Mouse (Mus musculus): ENCODE data around the gene Hoxa5. TPM values are rescaled to one million over a fixed set of nuclear protein-coding genes. Genes with fewer than 3 reads are reported as not detected.

Gene Hoxa5
- total and polyA plus RNA-seq, 2 experiments from 2014 or later = 81.7 to 108 TPM

DNA sequence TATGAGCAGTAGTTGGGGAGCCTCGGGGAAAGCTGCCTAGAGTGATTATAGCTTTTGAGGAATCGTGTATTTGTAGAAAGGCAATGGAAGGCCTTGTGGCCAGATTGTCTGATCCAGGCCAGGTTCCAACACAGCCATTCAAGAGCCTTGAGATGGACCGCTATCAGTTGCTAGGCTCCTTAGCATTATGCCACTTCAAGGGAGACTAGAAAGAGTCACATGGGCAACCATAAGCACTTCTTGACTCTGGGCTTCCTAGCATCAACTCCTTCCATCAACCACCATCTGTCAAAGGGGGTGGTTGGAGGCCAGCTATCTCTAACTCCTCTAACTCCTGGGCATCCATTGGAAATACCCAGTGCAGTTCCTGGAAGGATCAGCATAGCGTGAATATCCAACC, 45.4 kb upstream of the Hoxa5 start:
- H3K27ac ChIP-seq = no peak overlapping the region
- peaks cover 97% of the 10 kb centered on the region for H3K27me3 ChIP-seq (ENCODE audit: insufficient read depth, low read length)
- WGBS = 4% methylated on average over 4 of the region's 4 CpGs
- H3K4me1 ChIP-seq (ENCODE audit: insufficient read depth, low read length) = no peaks in the 10 kb centered on the region
- no peak overlapping the region for H3K9ac ChIP-seq (replicated peaks; ENCODE audit: low read length)
- no peak overlapping the region for H3K4me3 ChIP-seq (ENCODE audit: low read length)
- H3K4me2 ChIP-seq (ENCODE audit: low read depth, low read length) = no peak overlapping the region
- H3K9me3 ChIP-seq (ENCODE audit: low read length) = no peaks in the 10 kb centered on the region
- no peak for TF ChIP-seq CTCF (IDR thresholded peaks at IDR 0.05; ENCODE audit: low read depth)
- DNase-seq (ENCODE audit: low spot score) (no peak), ATAC-seq (no peak)
- no peaks in the 10 kb centered on the region for H3K36me3 ChIP-seq (ENCODE audit: insufficient read depth, low read length)

DNA sequence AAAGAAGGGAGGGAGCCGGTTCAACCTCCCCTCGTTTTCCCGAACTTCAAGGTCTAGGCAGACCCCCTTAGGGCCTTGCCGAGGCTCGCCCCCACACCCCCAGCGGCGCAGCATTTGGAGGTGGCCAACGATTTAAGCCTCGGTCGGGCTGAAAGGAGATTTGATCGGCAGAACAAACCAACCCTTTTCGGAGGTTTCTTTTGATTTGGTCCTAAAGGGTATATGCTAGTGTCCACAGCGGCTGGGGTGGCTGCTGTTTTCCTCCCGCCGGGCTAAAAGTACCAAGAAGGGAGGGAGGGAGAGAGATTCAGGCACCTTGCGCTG, 45.0 kb upstream of the Hoxa5 start:
- no peak overlapping the region for H3K27ac ChIP-seq
- H3K4me1 ChIP-seq (ENCODE audit: insufficient read depth, low read length) = no peaks in the 10 kb centered on the region
- no peak overlapping the region for H3K9ac ChIP-seq (replicated peaks; ENCODE audit: low read length)
- TF ChIP-seq CTCF (IDR thresholded peaks at IDR 0.05; ENCODE audit: low read depth) = no peak
- no peak for DNase-seq (ENCODE audit: low spot score)
- no peaks in the 10 kb centered on the region for H3K9me3 ChIP-seq (ENCODE audit: low read length)
- H3K4me2 ChIP-seq (ENCODE audit: low read depth, low read length) = no peak overlapping the region
- no peak overlapping the region for H3K4me3 ChIP-seq (ENCODE audit: low read length)
- H3K27me3 ChIP-seq (ENCODE audit: insufficient read depth, low read length) = peaks cover 98% of the 10 kb centered on the region
- ATAC-seq = no peak
- WGBS = 3% methylated on average over 16 of the region's 16 CpGs
- H3K36me3 ChIP-seq (ENCODE audit: insufficient read depth, low read length) = no peaks in the 10 kb centered on the region

DNA sequence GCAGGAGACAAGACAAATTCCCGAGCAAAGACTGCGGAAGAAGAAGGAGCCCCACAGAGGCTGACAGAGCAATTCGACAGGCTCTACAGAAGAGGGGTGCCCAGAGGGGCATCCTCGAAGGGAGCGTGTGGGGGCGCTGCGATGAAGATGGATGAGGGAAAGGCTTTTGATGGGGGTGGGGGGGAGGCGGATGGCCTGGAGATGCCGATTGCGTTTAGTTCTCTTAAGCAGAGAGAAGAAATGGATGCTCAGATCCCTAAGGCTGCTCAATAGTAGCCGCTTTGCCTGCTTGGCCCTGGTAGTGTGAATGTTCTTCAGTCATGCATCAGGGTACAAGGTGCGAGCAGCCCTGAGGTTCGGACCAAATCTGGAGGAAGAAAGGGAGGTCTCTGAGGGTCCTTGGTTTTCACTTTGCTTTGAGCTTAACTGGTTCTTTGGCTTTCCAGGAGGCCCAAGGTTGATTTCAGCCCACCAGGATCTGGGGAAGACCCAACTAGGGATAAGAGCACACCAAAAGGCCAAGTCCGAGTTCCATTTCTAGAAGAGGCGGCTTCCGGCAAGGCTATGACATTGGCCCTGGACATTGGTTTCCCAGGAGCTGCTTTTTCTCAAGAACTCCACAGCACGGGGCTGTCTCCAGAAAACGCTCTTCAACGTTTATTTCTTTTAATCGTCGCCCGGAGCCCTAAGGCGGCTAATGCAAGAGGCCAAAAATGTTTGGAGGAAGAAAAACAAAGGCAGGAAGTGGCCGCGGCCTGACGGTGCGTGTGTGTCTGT, 44.4 kb upstream of the Hoxa5 start:
- Histone ChIP-seq H3K4me1 (ENCODE audit: insufficient read depth, low read length) (no peaks in the 10 kb centered on the region), H3K36me3 (ENCODE audit: insufficient read depth, low read length) (no peaks in the 10 kb centered on the region), H3K4me2 (ENCODE audit: low read depth, low read length) (no peak overlapping the region), H3K9me3 (ENCODE audit: low read length) (no peaks in the 10 kb centered on the region), H3K27ac (no peak overlapping the region), H3K4me3 (ENCODE audit: low read length) (no peak overlapping the region), H3K27me3 (ENCODE audit: insufficient read depth, low read length) (peaks cover 97% of the 10 kb centered on the region), H3K9ac (replicated peaks; ENCODE audit: low read length) (no peak overlapping the region)
- DNase-seq (ENCODE audit: low spot score) = no peak
- no peak for ATAC-seq
- no peak for TF ChIP-seq CTCF (IDR thresholded peaks at IDR 0.05; ENCODE audit: low read depth)
- 1% methylated on average over 27 of the region's 27 CpGs for WGBS

DNA sequence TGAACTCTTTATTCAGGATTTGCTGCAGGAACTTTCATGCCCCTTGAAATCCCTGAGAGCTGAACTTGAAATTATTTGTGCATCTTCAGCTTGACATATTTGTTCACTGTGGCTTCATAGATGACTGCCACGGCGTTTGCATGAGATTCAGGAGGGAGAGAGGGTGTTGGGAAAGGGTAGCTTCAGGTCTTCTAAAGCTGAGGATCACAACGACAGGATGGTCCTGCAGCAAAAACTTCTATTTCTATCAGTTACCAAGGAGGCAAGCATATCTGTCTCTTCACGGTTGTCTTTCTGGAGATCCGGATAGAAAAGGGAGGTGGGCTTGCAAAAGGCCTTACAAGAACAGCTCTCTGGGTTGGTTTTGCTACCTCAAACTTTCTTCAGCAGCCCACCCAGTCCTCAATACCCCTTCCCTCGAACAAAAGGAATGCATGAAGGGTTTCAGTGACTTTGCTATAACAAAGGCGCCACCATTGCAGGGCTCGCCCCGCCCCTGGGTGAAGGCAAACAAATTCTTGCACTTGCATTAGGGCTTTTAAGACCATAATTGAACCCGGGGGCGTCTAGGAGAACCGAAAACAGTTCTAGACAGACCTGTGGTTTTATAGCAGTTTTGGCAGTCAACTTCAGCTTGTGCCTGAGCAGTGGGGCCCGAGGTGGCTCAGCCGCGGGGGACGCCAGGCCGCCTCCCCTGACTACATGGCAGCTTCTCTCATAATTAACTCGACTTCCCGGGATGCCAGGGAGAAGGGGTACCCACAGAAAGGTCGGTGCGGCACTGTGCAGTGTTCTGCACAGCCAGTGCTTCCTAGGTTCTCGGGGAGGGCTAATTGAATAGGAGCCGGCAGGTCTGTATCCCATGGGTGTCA, 43.6 kb upstream of the Hoxa5 start:
- Histone ChIP-seq H3K27ac (no peak overlapping the region), H3K27me3 (ENCODE audit: insufficient read depth, low read length) (peaks cover 97% of the 10 kb centered on the region), H3K4me1 (ENCODE audit: insufficient read depth, low read length) (no peaks in the 10 kb centered on the region), H3K4me3 (ENCODE audit: low read length) (no peak overlapping the region), H3K9me3 (ENCODE audit: low read length) (no peaks in the 10 kb centered on the region), H3K36me3 (ENCODE audit: insufficient read depth, low read length) (no peaks in the 10 kb centered on the region), H3K9ac (replicated peaks; ENCODE audit: low read length) (no peak overlapping the region), H3K4me2 (ENCODE audit: low read depth, low read length) (no peak overlapping the region)
- 1% methylated on average over 23 of the region's 23 CpGs for WGBS
- no peak for DNase-seq (ENCODE audit: low spot score)
- ATAC-seq = no peak
- TF ChIP-seq CTCF (IDR thresholded peaks at IDR 0.05; ENCODE audit: low read depth) = no peak

DNA sequence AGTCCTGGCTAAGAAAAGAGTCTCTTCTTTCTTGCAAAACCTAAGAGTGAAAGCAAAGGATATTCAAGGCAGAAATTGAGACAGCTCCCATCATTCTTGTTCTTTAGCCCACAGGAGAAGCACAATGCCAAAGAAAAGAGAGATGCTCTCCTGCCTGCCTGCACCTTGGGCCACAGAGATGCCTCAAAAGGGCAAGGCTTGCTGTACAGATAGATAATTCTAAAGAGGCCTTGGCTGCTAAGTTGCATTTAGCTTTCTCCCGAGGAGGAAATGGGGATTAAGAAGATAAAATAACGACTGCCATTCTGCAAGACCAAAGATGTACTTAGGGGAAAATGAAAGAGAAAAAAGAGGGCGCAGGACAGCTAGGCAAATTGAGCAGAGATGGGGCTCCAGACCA, 42.5 kb upstream of the Hoxa5 start:
- DNase-seq (ENCODE audit: low spot score) = no peak
- Histone ChIP-seq H3K4me2 (ENCODE audit: low read depth, low read length) (no peak overlapping the region), H3K27ac (no peak overlapping the region), H3K4me1 (ENCODE audit: insufficient read depth, low read length) (no peaks in the 10 kb centered on the region), H3K9ac (replicated peaks; ENCODE audit: low read length) (no peak overlapping the region), H3K9me3 (ENCODE audit: low read length) (no peaks in the 10 kb centered on the region), H3K4me3 (ENCODE audit: low read length) (no peak overlapping the region), H3K27me3 (ENCODE audit: insufficient read depth, low read length) (peaks cover 97% of the 10 kb centered on the region), H3K36me3 (ENCODE audit: insufficient read depth, low read length) (no peaks in the 10 kb centered on the region)
- WGBS = 4% methylated on average over 3 of the region's 3 CpGs
- TF ChIP-seq CTCF (IDR thresholded peaks at IDR 0.05; ENCODE audit: low read depth) = no peak
- ATAC-seq = no peak

DNA sequence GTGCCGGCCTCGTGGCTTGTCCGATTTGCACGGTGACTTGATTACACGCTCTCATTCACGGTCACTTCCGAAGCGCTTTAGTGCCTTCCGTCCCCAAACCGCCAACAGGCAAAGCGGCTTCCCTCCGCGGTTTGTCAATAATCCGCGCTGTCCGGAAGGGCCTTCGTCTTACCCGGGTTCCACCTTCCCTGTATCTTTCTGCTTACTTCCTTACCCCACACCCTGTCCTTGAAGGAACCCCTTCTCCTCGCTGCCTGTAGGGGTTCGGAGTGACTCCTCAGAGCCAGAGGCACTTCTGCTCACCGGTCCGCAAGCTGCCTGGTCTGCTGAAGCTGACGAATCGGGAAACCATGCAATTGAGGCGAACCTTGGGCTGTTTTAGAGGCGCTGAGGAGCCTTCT, 42.0 kb upstream of the Hoxa5 start:
- ATAC-seq (no peak), DNase-seq (ENCODE audit: low spot score) (no peak)
- no peaks in the 10 kb centered on the region for H3K9me3 ChIP-seq (ENCODE audit: low read length)

DNA sequence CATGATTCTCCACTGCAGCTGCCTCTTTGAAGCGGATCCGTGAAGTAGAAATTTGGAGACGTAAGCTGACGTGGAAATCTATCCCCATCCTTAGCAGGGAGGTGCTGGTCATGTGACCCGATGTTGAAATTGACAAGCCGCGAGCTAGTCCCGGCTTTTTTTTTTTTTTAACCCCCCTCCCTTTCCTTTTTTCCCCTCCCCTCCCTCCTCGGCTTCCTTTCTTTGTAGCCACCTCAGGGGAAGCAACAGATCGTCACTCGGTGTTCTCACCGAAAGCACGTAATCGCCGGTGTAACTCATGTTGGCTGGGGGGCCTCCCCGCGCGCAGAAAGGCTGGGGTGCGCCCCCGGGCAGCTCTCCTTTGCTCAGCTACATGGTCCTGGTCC, 41.4 kb upstream of the Hoxa5 start, which contains the start of gene Hoxa11:
TSS of gene Hoxa11 (minus strand) at position 54 of the 386 bp plus-strand sequence.
- no peak within 1 kb of the TSS for H3K27ac ChIP-seq

More for the DNA sequence above, 42.0 kb upstream of the Hoxa5 start:
- Histone ChIP-seq H3K4me2 (ENCODE audit: low read depth, low read length) (no peak overlapping the region), H3K4me3 (ENCODE audit: low read length) (no peak overlapping the region; the same call in 1 of the 2 replicates), H3K36me3 (ENCODE audit: insufficient read depth, low read length) (no peaks in the 10 kb centered on the region), H3K4me1 (ENCODE audit: insufficient read depth, low read length) (no peaks in the 10 kb centered on the region), H3K9ac (replicated peaks; ENCODE audit: low read length) (no peak overlapping the region), H3K27me3 (ENCODE audit: insufficient read depth, low read length) (peaks cover 97% of the 10 kb centered on the region), H3K27ac (no peak overlapping the region)
- TF ChIP-seq CTCF (IDR thresholded peaks at IDR 0.05; ENCODE audit: low read depth) = no peak
- 2% methylated on average over 26 of the region's 26 CpGs for WGBS

More for the DNA sequence above, 41.4 kb upstream of the Hoxa5 start, which contains the start of gene Hoxa11:
- Histone ChIP-seq H3K9me3 (ENCODE audit: low read length) (no peaks in the 10 kb centered on the region), H3K4me1 (ENCODE audit: insufficient read depth, low read length) (no peaks in the 10 kb centered on the region), H3K9ac (replicated peaks; ENCODE audit: low read length) (no peak within 1 kb of the TSS), H3K4me3 (ENCODE audit: low read length) (no peak within 1 kb of the TSS; the same call in 1 of the 2 replicates), H3K27me3 (ENCODE audit: insufficient read depth, low read length) (peaks cover 97% of the 10 kb centered on the region), H3K4me2 (ENCODE audit: low read depth, low read length) (no peak within 1 kb of the TSS), H3K36me3 (ENCODE audit: insufficient read depth, low read length) (no peaks in the 10 kb centered on the region)
- ATAC-seq = no peak
- no peak for TF ChIP-seq CTCF (IDR thresholded peaks at IDR 0.05; ENCODE audit: low read depth)
- WGBS = 1% methylated on average over 20 of the region's 20 CpGs
- no peak for DNase-seq (ENCODE audit: low spot score)
